Mouse (Mus musculus): Measurements from ENCODE around the gene Taf5l.
"Not testable (repeated sequence)": the region's sequence is repeated elsewhere in the genome, so short reads cannot be mapped to it uniquely, and the experiment has no call there.

The Taf5l gene

DNA sequence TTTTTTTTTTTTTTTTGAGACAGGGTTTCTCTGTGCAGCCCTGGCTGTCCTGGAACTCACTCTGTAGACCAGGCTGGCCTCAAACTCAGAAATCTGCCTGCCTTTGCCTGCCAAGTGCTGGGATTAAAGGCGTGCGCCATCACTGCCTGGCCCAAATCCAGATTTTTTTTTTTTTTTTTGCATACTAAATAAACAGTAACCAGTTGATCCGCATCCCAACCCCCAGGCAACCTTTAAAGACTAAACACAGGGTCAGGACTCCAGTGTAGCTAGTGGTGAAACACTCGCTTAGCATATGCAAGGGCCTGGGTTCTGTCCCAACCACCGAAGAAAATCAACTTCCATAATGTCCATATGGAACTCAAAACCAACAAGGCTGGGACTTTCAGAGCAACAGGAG is 60.6 kb downstream of the Taf5l start:
- DNase-seq (ENCODE audit: low spot score in 2 of 2), result not testable (repeated sequence)

DNA sequence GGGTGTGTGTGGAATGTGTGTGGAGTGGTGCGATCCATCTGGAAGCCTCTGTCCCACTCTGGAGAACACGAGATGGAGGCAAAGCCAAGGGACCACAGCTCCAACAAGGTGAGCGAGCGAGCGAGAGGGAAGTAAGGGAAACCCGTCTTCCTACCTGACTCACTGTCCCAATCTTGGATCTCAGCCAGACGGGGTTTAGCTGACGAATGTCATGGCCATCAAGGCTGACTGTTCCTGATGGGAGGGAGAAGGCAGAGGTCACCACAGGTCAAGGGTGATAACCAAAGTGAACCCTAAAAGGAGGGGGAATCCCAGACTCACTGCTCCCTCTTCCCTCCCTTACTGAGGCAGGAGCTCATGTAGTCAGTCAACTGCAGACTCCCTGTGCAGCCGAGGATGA is 61.1 kb downstream of the Taf5l start:
- DNase-seq (ENCODE audit: low spot score in 2 of 2), result no peak

DNA sequence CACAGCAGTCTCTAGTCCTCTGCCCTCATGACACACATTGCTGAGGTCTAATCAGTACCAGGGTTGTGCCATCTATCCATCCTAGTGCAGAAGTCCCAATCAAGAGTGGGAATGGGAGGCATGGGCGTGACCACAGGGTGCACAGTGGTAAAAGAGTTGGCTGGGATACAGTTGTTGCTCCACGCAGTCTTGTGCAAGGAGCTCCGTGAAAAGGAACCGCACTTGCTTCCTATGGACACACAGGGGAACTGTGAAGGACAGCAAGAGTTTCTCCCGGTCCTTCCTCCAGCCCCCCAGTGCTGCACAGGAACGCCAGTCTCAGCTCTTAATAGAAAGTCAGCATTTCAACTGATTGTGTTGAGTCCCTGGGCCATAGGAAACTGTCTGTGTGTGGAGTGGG is 61.7 kb downstream of the Taf5l start:
- no peak for DNase-seq (ENCODE audit: low spot score in 2 of 2)

DNA sequence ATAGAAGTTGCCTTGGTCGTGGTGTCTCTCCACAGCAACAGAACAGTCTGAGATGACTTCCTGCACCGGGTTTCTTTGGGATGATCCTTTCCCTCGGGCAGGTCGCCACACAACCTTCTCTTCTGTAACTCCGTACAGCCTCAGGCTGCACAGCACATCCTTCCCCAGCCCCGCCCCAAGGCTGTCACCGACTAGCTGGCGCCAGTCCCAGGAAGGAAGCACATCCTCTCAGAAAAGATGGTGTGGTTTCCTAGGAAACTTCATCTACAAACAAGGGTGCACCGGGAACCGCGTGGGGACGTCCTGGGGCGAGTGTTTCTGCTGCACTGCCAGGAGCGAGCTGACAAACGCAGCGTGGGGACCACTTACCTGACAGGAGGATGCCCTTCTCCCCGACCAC is 63.1 kb downstream of the Taf5l start:
- no peak for DNase-seq (ENCODE audit: low spot score in 2 of 2)

DNA sequence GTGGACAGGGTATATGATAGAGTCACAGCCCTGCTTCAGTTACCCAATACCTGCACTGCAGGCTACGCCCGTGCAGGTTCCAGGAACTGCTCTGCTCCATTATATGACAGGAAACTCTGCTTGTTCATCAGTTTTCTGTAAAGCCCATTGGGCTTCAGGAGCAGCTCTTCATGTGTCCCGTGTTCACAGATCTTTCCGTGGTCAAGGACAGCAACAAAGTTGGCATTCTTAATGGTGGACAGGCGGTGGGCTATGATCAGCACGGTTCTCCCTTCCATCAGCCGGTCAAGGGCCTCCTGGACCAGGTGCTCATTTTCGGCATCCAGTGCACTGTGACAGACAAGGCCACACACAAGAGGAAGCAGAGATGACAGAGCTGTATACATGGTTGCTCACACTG is 67.0 kb downstream of the Taf5l start:
- no peak for DNase-seq (ENCODE audit: low spot score in 2 of 2)

DNA sequence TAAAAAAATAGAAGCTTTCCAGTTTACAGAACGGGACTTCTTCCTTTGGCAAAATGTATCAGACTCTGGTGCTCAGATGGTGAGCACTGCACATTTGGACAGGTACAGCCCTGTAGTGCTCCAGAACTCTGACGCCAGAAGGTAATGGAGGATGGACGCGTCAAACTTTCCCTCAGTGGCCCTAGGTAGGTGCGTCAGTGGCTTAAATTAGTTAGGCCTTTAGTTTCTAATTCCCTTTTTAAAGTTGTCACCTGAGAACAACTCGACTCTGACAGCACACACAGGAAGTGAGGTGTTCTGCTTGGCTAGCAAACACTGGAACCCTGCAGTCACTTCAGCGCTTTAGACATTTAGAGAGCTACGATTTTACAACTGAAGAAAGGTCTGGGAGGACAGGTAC is 67.5 kb downstream of the Taf5l start:
- no peak for DNase-seq (ENCODE audit: low spot score in 2 of 2)

DNA sequence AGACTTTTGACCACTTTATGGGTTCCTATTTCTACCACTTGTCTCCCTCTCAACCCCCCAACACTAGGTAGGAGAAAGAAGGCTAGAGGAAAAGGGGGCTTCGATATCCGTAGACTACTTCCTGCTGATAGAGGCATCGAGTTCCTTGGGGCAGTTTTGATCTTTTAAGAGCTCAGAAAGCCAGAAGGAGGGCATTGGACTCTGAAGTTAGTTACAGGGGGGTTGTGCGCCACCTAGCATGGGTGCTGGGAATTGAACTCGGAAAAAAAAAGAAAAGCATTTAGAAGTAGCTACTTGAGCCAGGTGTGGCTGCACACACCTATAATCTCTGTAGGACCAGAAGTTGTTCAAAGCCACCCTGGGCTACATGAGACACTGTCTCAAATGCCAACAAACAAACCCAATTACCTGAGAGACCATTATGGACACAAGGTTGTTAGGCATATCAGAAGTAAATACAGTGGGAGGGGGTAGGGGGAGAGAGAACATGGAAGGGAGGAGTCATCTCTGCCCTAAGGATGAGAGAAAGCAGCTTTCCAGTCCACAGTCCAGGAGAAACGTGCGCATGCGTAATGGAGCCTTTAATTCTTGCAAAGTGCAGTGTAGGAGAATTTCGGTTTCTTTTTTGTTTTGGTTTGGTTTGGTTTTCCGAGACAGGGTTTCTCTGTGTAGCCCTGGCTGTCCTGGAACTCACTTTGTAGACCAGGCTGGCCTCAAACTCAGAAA is 71.0 kb downstream of the Taf5l start:
- DNase-seq (ENCODE audit: low spot score in 2 of 2), result peak in 1 of 2 experiments; percentile 33

DNA sequence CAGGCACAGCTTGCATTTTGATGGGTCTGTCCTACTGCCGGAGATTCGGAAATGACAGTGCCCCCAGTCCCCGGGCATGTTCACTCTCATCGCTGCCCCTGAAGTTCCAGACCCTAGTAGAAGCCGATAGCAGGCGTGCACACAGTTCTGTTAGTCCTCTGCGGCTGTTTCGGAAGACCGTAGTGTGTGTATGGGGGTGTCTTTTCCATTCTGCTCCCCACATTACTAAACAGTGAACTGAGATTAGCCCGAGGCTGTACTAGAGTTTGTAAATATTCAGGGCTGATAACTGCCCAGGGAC is 71.6 kb downstream of the Taf5l start:
- DNase-seq (ENCODE audit: low spot score in 2 of 2), result no peak

DNA sequence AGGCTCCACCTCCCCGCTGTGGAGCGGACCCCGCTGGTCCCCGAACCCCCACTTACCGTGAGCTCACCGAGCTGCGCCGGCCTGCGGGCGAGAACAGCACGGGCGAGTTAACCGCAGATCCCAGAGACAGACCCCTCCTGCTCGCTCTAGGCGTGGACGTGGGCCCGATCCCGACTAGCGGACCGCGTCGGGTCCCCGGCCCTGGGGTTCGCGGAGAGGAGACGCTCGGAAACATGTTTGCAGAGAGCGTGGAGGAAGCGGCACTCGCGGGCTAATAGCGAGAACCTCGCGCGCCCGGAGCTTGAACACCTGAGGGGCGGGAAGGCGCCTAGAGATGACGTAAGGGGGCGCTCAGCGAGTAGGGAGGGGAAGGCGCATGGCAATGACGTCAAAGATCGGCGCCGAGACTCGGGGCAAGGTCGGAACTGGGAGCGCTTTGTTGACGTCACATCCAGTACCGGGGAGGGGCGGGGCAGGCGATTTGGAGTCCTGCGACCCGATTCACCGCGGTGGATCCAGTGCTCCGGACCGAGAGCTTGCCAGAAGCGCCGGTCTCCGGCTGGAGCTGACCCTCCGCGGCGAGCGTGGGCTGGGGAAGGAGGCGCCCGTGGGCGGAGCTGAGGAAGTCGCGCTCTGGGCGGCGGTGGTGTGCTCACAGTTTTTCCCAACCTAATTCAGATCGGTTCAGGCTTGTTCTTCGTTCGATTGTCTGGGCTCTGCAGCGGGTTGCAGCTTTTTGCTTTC is 72.1 kb downstream of the Taf5l start, which contains the start of gene Nup133:
Gene Nup133, minus strand, starts transcription at position 324 of the 744 bp plus-strand sequence.
- DNase-seq (ENCODE audit: low spot score in 2 of 2), result peak; percentile 100
